Mouse (Mus musculus) heart, adult 2 months (tissue): Measurements from ENCODE around the gene Hsd3b5. TPM values are rescaled to one million over a fixed set of nuclear protein-coding genes. Genes with fewer than 3 reads are reported as not detected.
"Not testable (repeated sequence)": the region's sequence is repeated elsewhere in the genome, so short reads cannot be mapped to it uniquely, and the experiment has no call there.

Source experiments
- DNase-seq, 2 experiments: peaks; one replicate each; pipeline ENCODE4 v3.0.0; 2021
- H3K27ac ChIP-seq: fragments of 200-600 bp; 2 replicates; pipeline ENCODE4 v1.8.1; 2022
- H3K27me3 ChIP-seq: fragments of 200-500 bp; 2 replicates; pipeline ENCODE4 v1.6.1; 2012; ENCODE audit warnings: mild to moderate bottlenecking, low read length, inconsistent platforms, mixed read lengths; ENCODE audit not compliant: control insufficient read depth, insufficient read depth
- H3K36me3 ChIP-seq: fragments of 200-500 bp; 2 replicates; pipeline ENCODE4 v1.6.1; 2012; ENCODE audit warnings: low read length, inconsistent platforms; ENCODE audit not compliant: control insufficient read depth, insufficient read depth
- H3K4me1 ChIP-seq: fragments of 200-500 bp; 2 replicates; pipeline ENCODE4 v1.6.1; 2011; ENCODE audit warnings: low read length; ENCODE audit not compliant: control insufficient read depth, insufficient read depth
- H3K4me3 ChIP-seq: fragments of 200-600 bp; 2 replicates; pipeline ENCODE4 v1.8.1; 2022
- H3K79me2 ChIP-seq: fragments of 200-500 bp; replicated peaks from 2 replicates; pipeline ENCODE4 v1.6.1; 2012; ENCODE audit warnings: mild to moderate bottlenecking, inconsistent platforms, low read length, moderate library complexity, mixed read lengths; ENCODE audit not compliant: control insufficient read depth, insufficient read depth
- H3K9ac ChIP-seq: fragments of 200-500 bp; 2 replicates; pipeline ENCODE4 v1.6.1; 2012; ENCODE audit warnings: low read depth, mild to moderate bottlenecking, control low read depth, inconsistent platforms, low read length, mixed read lengths
- CTCF ChIP-seq: fragments of 200-600 bp; IDR thresholded peaks from 2 replicates; pipeline ENCODE4 v1.8.1; 2022; ENCODE audit warnings: antibody characterized with exemption, mild to moderate bottlenecking, moderate library complexity
- EP300 ChIP-seq: fragments of 200-500 bp; IDR thresholded peaks from 2 replicates; pipeline ENCODE4 v1.6.1; 2011; ENCODE audit warnings: low read depth, low read length, control low read depth; ENCODE audit not compliant: insufficient read depth
- POLR2A ChIP-seq: fragments of 200-500 bp; IDR thresholded peaks from 2 replicates; pipeline ENCODE4 v1.6.1; 2011; ENCODE audit warnings: mild to moderate bottlenecking, low read depth, low read length, control low read depth; ENCODE audit not compliant: insufficient read depth
- WGBS: fragments of 180-500 bp; shearing (Covaris S2); methylation state at CpG from one replicate; pipeline ENCODE4 v1.1.7; 2018; 5-methylcytosine and 5-hydroxymethylcytosine counted together
- intact Hi-C: fragments of 180-260 bp; cut with DNase I; formaldehyde crosslinking; loops from one replicate; pipeline ENCODE4 v1.15.1; 2025
- long read RNA-seq: library from polyadenylated mRNA; stranded (forward); transcript quantifications from one replicate; pipeline ENCODE4 v2.0.0, GENCODE M21; 2021
- polyA plus RNA-seq: library from polyadenylated mRNA; depleted of rRNA; stranded (reverse); fragments of >200 nt; gene quantifications from 2 replicates; pipeline ENCODE4 v1.2.3, GENCODE M21; 2012; rRNA removed
- total RNA-seq, 2 experiments: library from RNA; stranded (reverse); gene quantifications; 2 replicates each; pipeline ENCODE4 v1.2.3; 2021

Gene Hsd3b5
- not detected for total RNA-seq
- polyA plus RNA-seq = not detected in 2 replicates
- long read RNA-seq = 0 reads

- no peaks in the 10 kb centered on the region for H3K27me3 ChIP-seq
- no peaks in the 10 kb centered on the region for H3K79me2 ChIP-seq
- H3K4me1 ChIP-seq = no peaks in the 10 kb centered on the region
- H3K9ac ChIP-seq = no peak within 1 kb of the TSS
- no peak within 1 kb of the TSS for H3K27ac ChIP-seq
- no peaks in the 10 kb centered on the region for H3K36me3 ChIP-seq
- DNase-seq = no peak
- H3K4me3 ChIP-seq = no peak within 1 kb of the TSS
- intact Hi-C loops = no loop called here
- TF ChIP-seq EP300 (no peak), CTCF (no peak), POLR2A (no peak)
These were observed at the start of gene Hsd3b5 for GRCm38 (mm10) chr3:98630152-98630551. Gene Hsd3b5, minus strand, starts transcription at chr3:98630252.

- H3K4me3 ChIP-seq = no peak overlapping the region
- intact Hi-C loops = no loop called here
- WGBS = 90% methylated on average over 1 of the region's 1 CpGs
- TF ChIP-seq CTCF = no peak
- no peak overlapping the region for H3K9ac ChIP-seq
- H3K79me2 ChIP-seq = no peaks in the 10 kb centered on the region
- no peaks in the 10 kb centered on the region for H3K4me1 ChIP-seq
- no peaks in the 10 kb centered on the region for H3K27me3 ChIP-seq
- no peak for DNase-seq
- H3K36me3 ChIP-seq = no peaks in the 10 kb centered on the region
- no peak overlapping the region for H3K27ac ChIP-seq
These were observed 5.1 kb upstream of the Hsd3b5 start for GRCm38 (mm10) chr3:98635145-98635544.

GRCm38 (mm10) chr3:98629633-98630032 lies 419 bp downstream of the Hsd3b5 start:
- no peaks in the 10 kb centered on the region for H3K79me2 ChIP-seq
- H3K36me3 ChIP-seq = no peaks in the 10 kb centered on the region
- H3K9ac ChIP-seq = no peak overlapping the region
- no peak overlapping the region for H3K4me3 ChIP-seq
- H3K4me1 ChIP-seq = no peaks in the 10 kb centered on the region
- intact Hi-C loops = no loop called here
- DNase-seq = no peak
- TF ChIP-seq POLR2A = no peak
- TF ChIP-seq CTCF = no peak
- TF ChIP-seq EP300 = no peak
- no peaks in the 10 kb centered on the region for H3K27me3 ChIP-seq
- WGBS = 76% methylated on average over 3 of the region's 3 CpGs
- no peak overlapping the region for H3K27ac ChIP-seq

GRCm38 (mm10) chr3:98616786-98617185 lies 13.3 kb downstream of the Hsd3b5 start:
- H3K9ac ChIP-seq, H3K27me3 ChIP-seq, H3K4me1 ChIP-seq, intact Hi-C loops, H3K27ac ChIP-seq, DNase-seq, H3K79me2 ChIP-seq, H3K4me3 ChIP-seq, H3K36me3 ChIP-seq: not testable (repeated sequence)
- WGBS = 42% methylated on average over 1 of the region's 1 CpGs

GRCm38 (mm10) chr3:98616244-98616643 lies 13.8 kb downstream of the Hsd3b5 start:
- intact Hi-C loops, H3K9ac ChIP-seq, H3K79me2 ChIP-seq, H3K36me3 ChIP-seq, DNase-seq, H3K27me3 ChIP-seq, H3K4me1 ChIP-seq, H3K27ac ChIP-seq, H3K4me3 ChIP-seq: not testable (repeated sequence)
- 16% methylated on average over 2 of the region's 2 CpGs for WGBS

- H3K4me3 ChIP-seq, H3K36me3 ChIP-seq, H3K79me2 ChIP-seq, intact Hi-C loops, DNase-seq, H3K27ac ChIP-seq, H3K9ac ChIP-seq, H3K27me3 ChIP-seq, H3K4me1 ChIP-seq: not testable (repeated sequence)
- WGBS = 47% methylated on average over 2 of the region's 2 CpGs
These were observed 15.6 kb downstream of the Hsd3b5 start for GRCm38 (mm10) chr3:98614406-98614927.

GRCm38 (mm10) chr3:98613963-98614362 lies 16.1 kb downstream of the Hsd3b5 start:
- H3K36me3 ChIP-seq = no peaks in the 10 kb centered on the region
- no peak overlapping the region for H3K27ac ChIP-seq
- no peak overlapping the region for H3K4me3 ChIP-seq
- no peaks in the 10 kb centered on the region for H3K27me3 ChIP-seq
- intact Hi-C loops = no loop called here
- no peaks in the 10 kb centered on the region for H3K4me1 ChIP-seq
- no peaks in the 10 kb centered on the region for H3K79me2 ChIP-seq
- no peak for TF ChIP-seq CTCF
- no peak for TF ChIP-seq POLR2A
- no peak for TF ChIP-seq EP300
- H3K9ac ChIP-seq = no peak overlapping the region
- no peak for DNase-seq

GRCm38 (mm10) chr3:98613540-98613939 lies 16.5 kb downstream of the Hsd3b5 start:
- H3K4me3 ChIP-seq, H3K27me3 ChIP-seq, DNase-seq, H3K4me1 ChIP-seq, H3K79me2 ChIP-seq, H3K36me3 ChIP-seq, H3K27ac ChIP-seq, H3K9ac ChIP-seq, intact Hi-C loops: not testable (repeated sequence)
